Mouse (Mus musculus) thymus, postnatal 36 days (tissue): ENCODE measurements around the gene Ttc27.

ENCODE experiments used
- DNase-seq, 2 experiments: peaks; one replicate each; pipeline ENCODE4 v3.0.0; 2022; ENCODE audit warnings: mixed read lengths in 2 of 2

The Ttc27 gene

GRCm38 (mm10) chr17:74754369-74755118 lies 37.0 kb downstream of the Ttc27 start:
- no peak for DNase-seq

GRCm38 (mm10) chr17:74769390-74769811 lies 51.9 kb downstream of the Ttc27 start:
- DNase-seq, result no peak

GRCm38 (mm10) chr17:74772364-74772763 lies 54.8 kb downstream of the Ttc27 start:
- no peak for DNase-seq

GRCm38 (mm10) chr17:74773556-74773955 lies 56.0 kb downstream of the Ttc27 start:
- no peak for DNase-seq

GRCm38 (mm10) chr17:74780133-74780532 lies 62.6 kb downstream of the Ttc27 start:
- no peak for DNase-seq

GRCm38 (mm10) chr17:74780627-74781026 lies 63.1 kb downstream of the Ttc27 start:
- DNase-seq, result no peak

GRCm38 (mm10) chr17:74781911-74782310 lies 64.4 kb downstream of the Ttc27 start:
- DNase-seq, result no peak

- DNase-seq, result no peak
Measured at GRCm38 (mm10) chr17:74785586-74785985, 68.1 kb downstream of the Ttc27 start.

- DNase-seq, result no peak
Measured at GRCm38 (mm10) chr17:74786198-74786734, 68.7 kb downstream of the Ttc27 start.

- DNase-seq, result no peak
Measured at GRCm38 (mm10) chr17:74796023-74796699, 78.6 kb downstream of the Ttc27 start.

- no peak for DNase-seq
Measured at GRCm38 (mm10) chr17:74799865-74800264, 82.3 kb downstream of the Ttc27 start.

- DNase-seq, result no peak
Measured at GRCm38 (mm10) chr17:74802765-74803164, 85.2 kb downstream of the Ttc27 start.

GRCm38 (mm10) chr17:74803835-74804234 lies 86.3 kb downstream of the Ttc27 start:
- no peak for DNase-seq

- no peak for DNase-seq
Measured at GRCm38 (mm10) chr17:74804321-74804930, 86.9 kb downstream of the Ttc27 start.

GRCm38 (mm10) chr17:74807509-74808248 lies 90.1 kb downstream of the Ttc27 start:
- no peak for DNase-seq

GRCm38 (mm10) chr17:74808330-74808729 lies 90.8 kb downstream of the Ttc27 start:
- no peak for DNase-seq

GRCm38 (mm10) chr17:74808901-74809300 lies 91.4 kb downstream of the Ttc27 start:
- no peak for DNase-seq

GRCm38 (mm10) chr17:74810892-74811625 lies 93.5 kb downstream of the Ttc27 start:
- no peak for DNase-seq

GRCm38 (mm10) chr17:74819711-74820110 lies 102.2 kb downstream of the Ttc27 start:
- DNase-seq, result no peak

- DNase-seq, result no peak
Measured at GRCm38 (mm10) chr17:74830851-74831250, 113.3 kb downstream of the Ttc27 start.

GRCm38 (mm10) chr17:74841721-74842120 lies 124.2 kb downstream of the Ttc27 start:
- DNase-seq, result no peak

- no peak for DNase-seq
Measured at GRCm38 (mm10) chr17:74842603-74843002, 125.1 kb downstream of the Ttc27 start.
